Mouse (Mus musculus) thymus, adult 2 months (tissue): ENCODE results near the gene Gm30302. TPM values are rescaled to one million over a fixed set of nuclear protein-coding genes. Genes with fewer than 3 reads are reported as not detected.

Source experiments
- DNase-seq: peaks from one replicate; pipeline ENCODE4 v3.0.0; 2021
- H3K27ac ChIP-seq: fragments of 200-500 bp; 2 replicates; pipeline ENCODE4 v1.5.1; 2012; ENCODE audit warnings: low read length, control low read depth; ENCODE audit not compliant: control insufficient read depth, insufficient read depth
- H3K27me3 ChIP-seq: fragments of 200-500 bp; 2 replicates; pipeline ENCODE4 v1.6.1; 2012; ENCODE audit warnings: mild to moderate bottlenecking, low read length, moderate library complexity, mixed read lengths; ENCODE audit not compliant: control insufficient read depth, insufficient read depth
- H3K36me3 ChIP-seq: fragments of 200-500 bp; 2 replicates; pipeline ENCODE4 v1.6.1; 2012; ENCODE audit warnings: mild to moderate bottlenecking, low read length, moderate library complexity; ENCODE audit not compliant: control insufficient read depth, insufficient read depth
- H3K4me1 ChIP-seq: fragments of 200-500 bp; replicated peaks from 2 replicates; pipeline ENCODE4 v1.6.1; 2012; ENCODE audit warnings: low read length; ENCODE audit not compliant: control insufficient read depth, insufficient read depth
- H3K4me3 ChIP-seq: fragments of 200-500 bp; 2 replicates; pipeline ENCODE4 v1.5.1; 2012; ENCODE audit warnings: mild to moderate bottlenecking, low read length, control low read depth, moderate library complexity; ENCODE audit not compliant: control insufficient read depth, insufficient read depth
- CTCF ChIP-seq: fragments of 200-500 bp; IDR thresholded peaks from 2 replicates; pipeline ENCODE4 v1.5.1; 2012; ENCODE audit warnings: mild to moderate bottlenecking, control low read depth, low read length, moderate library complexity, borderline replicate concordance; ENCODE audit not compliant: control insufficient read depth, poor library complexity, insufficient read depth; ENCODE audit errors: extremely low read depth
- POLR2A ChIP-seq: fragments of 200-500 bp; IDR thresholded peaks from 2 replicates; pipeline ENCODE4 v1.6.1; 2012; ENCODE audit warnings: mild to moderate bottlenecking, low read length, control low read depth, moderate library complexity; ENCODE audit not compliant: control insufficient read depth, poor library complexity, insufficient read depth; ENCODE audit errors: extremely low read depth
- WGBS: fragments of 180-500 bp; shearing (Covaris S2); methylation state at CpG from one replicate; pipeline ENCODE4 v1.1.7; 2018; 5-methylcytosine and 5-hydroxymethylcytosine counted together
- polyA plus RNA-seq: library from polyadenylated mRNA; depleted of rRNA; stranded (reverse); fragments of >200 nt; gene quantifications from 2 replicates; pipeline ENCODE4 v1.2.3, GENCODE M21; 2012

The Gm30302 gene
- polyA plus RNA-seq, 1 experiment = not detected

GRCm38 (mm10) chr13:49768048-49768447 lies 30.8 kb downstream of the Gm30302 start:
- 8% methylated on average over 2 of the region's 2 CpGs for WGBS
- no peak for DNase-seq
- Histone ChIP-seq H3K27me3 (no peaks in the 10 kb centered on the region), H3K36me3 (no peaks in the 10 kb centered on the region), H3K4me3 (no peak overlapping the region), H3K4me1 (no peaks in the 10 kb centered on the region), H3K27ac (no peak overlapping the region)
- no peak for TF ChIP-seq CTCF
- no peak for TF ChIP-seq POLR2A

GRCm38 (mm10) chr13:49766269-49766668 lies 32.5 kb downstream of the Gm30302 start:
- no peak overlapping the region for H3K27ac ChIP-seq
- no peaks in the 10 kb centered on the region for H3K36me3 ChIP-seq
- 89% methylated on average over 9 of the region's 9 CpGs for WGBS
- no peak for DNase-seq
- H3K4me1 ChIP-seq = no peaks in the 10 kb centered on the region
- H3K4me3 ChIP-seq = no peak overlapping the region
- TF ChIP-seq CTCF (no peak), POLR2A (no peak)
- no peaks in the 10 kb centered on the region for H3K27me3 ChIP-seq

GRCm38 (mm10) chr13:49765306-49765705 lies 33.5 kb downstream of the Gm30302 start:
- no peak overlapping the region for H3K27ac ChIP-seq
- no peak overlapping the region for H3K4me3 ChIP-seq
- 97% methylated on average over 8 of the region's 8 CpGs for WGBS
- no peaks in the 10 kb centered on the region for H3K4me1 ChIP-seq
- no peak for TF ChIP-seq CTCF
- no peak for TF ChIP-seq POLR2A
- H3K27me3 ChIP-seq = no peaks in the 10 kb centered on the region
- no peak for DNase-seq
- H3K36me3 ChIP-seq = no peaks in the 10 kb centered on the region

GRCm38 (mm10) chr13:49762208-49762607 lies 36.6 kb downstream of the Gm30302 start:
- WGBS = 95% methylated on average over 14 of the region's 14 CpGs
- Histone ChIP-seq H3K27ac (no peak overlapping the region), H3K27me3 (no peaks in the 10 kb centered on the region), H3K4me1 (no peaks in the 10 kb centered on the region), H3K4me3 (no peak overlapping the region), H3K36me3 (no peaks in the 10 kb centered on the region)
- TF ChIP-seq CTCF (no peak), POLR2A (no peak)
- DNase-seq = no peak

- Histone ChIP-seq H3K4me3 (no peak overlapping the region), H3K27ac (no peak overlapping the region), H3K27me3 (no peaks in the 10 kb centered on the region), H3K36me3 (no peaks in the 10 kb centered on the region), H3K4me1 (no peaks in the 10 kb centered on the region)
- TF ChIP-seq CTCF (no peak), POLR2A (no peak)
- 34% methylated on average over 1 of the region's 1 CpGs for WGBS
- no peak for DNase-seq
These were observed 38.1 kb downstream of the Gm30302 start for GRCm38 (mm10) chr13:49760675-49761074.

GRCm38 (mm10) chr13:49757966-49758365 lies 40.8 kb downstream of the Gm30302 start:
- Histone ChIP-seq H3K36me3 (no peaks in the 10 kb centered on the region), H3K4me3 (no peak overlapping the region), H3K4me1 (no peaks in the 10 kb centered on the region), H3K27ac (no peak overlapping the region), H3K27me3 (no peaks in the 10 kb centered on the region)
- DNase-seq = no peak
- TF ChIP-seq POLR2A (no peak), CTCF (no peak)
- WGBS = 86% methylated on average over 4 of the region's 4 CpGs

- no peaks in the 10 kb centered on the region for H3K36me3 ChIP-seq
- no peak overlapping the region for H3K4me3 ChIP-seq
- no peak for TF ChIP-seq CTCF
- no peak for TF ChIP-seq POLR2A
- DNase-seq = no peak
- 90% methylated on average over 9 of the region's 9 CpGs for WGBS
- H3K4me1 ChIP-seq = no peaks in the 10 kb centered on the region
- H3K27ac ChIP-seq = no peak overlapping the region
- H3K27me3 ChIP-seq = no peaks in the 10 kb centered on the region
These were observed 42.2 kb downstream of the Gm30302 start for GRCm38 (mm10) chr13:49756591-49756990.
